Mouse (Mus musculus) layer of hippocampus, adult 9-10 months (tissue): ENCODE measurements at regions not wholly inside any gene's neighbourhood (a gene's known extent, or its start where the extent isn't known, plus 50 kb on each side); places are given as distances from the start of the nearest gene placed in this dataset.
A peak's percentile ranks its signal among the peaks of the same experiment; 100 is the strongest.

Source experiments
- DNase-seq: peaks from one replicate; pipeline ENCODE4 v3.0.0; 2022; ENCODE audit warnings: low spot score

- no peak for DNase-seq
These were observed 363.1 kb downstream of the Nr2f2 start for GRCm38 (mm10) chr7:70003200-70003986.

GRCm38 (mm10) chr7:69998756-69999155 is 367.8 kb downstream of the Nr2f2 start:
- no peak for DNase-seq

GRCm38 (mm10) chr7:69994540-69995303 is 371.8 kb downstream of the Nr2f2 start:
- no peak for DNase-seq

- no peak for DNase-seq
These were observed 373.9 kb downstream of the Nr2f2 start for GRCm38 (mm10) chr7:69992383-69993327.

GRCm38 (mm10) chr7:69991982-69992381 is 374.6 kb downstream of the Nr2f2 start:
- no peak for DNase-seq

- DNase-seq: no peak
These were observed 377.8 kb downstream of the Nr2f2 start for GRCm38 (mm10) chr7:69988704-69989103.

GRCm38 (mm10) chr7:69981301-69981700 is 385.2 kb downstream of the Nr2f2 start:
- no peak for DNase-seq

GRCm38 (mm10) chr7:69976369-69976768 is 390.2 kb downstream of the Nr2f2 start:
- no peak for DNase-seq

GRCm38 (mm10) chr7:69964002-69964401 is 402.5 kb downstream of the Nr2f2 start:
- DNase-seq: no peak

- no peak for DNase-seq
These were observed 416.3 kb downstream of the Nr2f2 start for GRCm38 (mm10) chr7:69950221-69950670.

- DNase-seq: no peak
These were observed 416.9 kb downstream of the Nr2f2 start for GRCm38 (mm10) chr7:69949647-69950121.

- DNase-seq: no peak
These were observed 420.1 kb downstream of the Nr2f2 start for GRCm38 (mm10) chr7:69946396-69946795.

GRCm38 (mm10) chr7:69941881-69942280 is 424.7 kb downstream of the Nr2f2 start:
- DNase-seq: no peak

- no peak for DNase-seq
These were observed 441.3 kb downstream of the Nr2f2 start for GRCm38 (mm10) chr7:69925261-69925660.

- no peak for DNase-seq
These were observed 442.0 kb downstream of the Nr2f2 start for GRCm38 (mm10) chr7:69924551-69924950.

- no peak for DNase-seq
These were observed 454.8 kb downstream of the Nr2f2 start for GRCm38 (mm10) chr7:69911760-69912159.

- DNase-seq: peak; percentile 1
These were observed 476.0 kb downstream of the Nr2f2 start for GRCm38 (mm10) chr7:69890503-69891061.

- no peak for DNase-seq
These were observed 478.3 kb downstream of the Nr2f2 start for GRCm38 (mm10) chr7:69888251-69888650.

- no peak for DNase-seq
These were observed 489.5 kb downstream of the Nr2f2 start for GRCm38 (mm10) chr7:69877031-69877430.

- DNase-seq: no peak
These were observed 500.7 kb downstream of the Nr2f2 start for GRCm38 (mm10) chr7:69865801-69866200.

GRCm38 (mm10) chr7:69844631-69845324 is 521.8 kb downstream of the Nr2f2 start:
- no peak for DNase-seq
